Mouse (Mus musculus): Measurements from ENCODE around the gene Rsrc2.
"Not testable (repeated sequence)": the region's sequence is repeated elsewhere in the genome, so short reads cannot be mapped to it uniquely, and the experiment has no call there.

GRCm38 (mm10) chr5:123766455-123766854, 17.2 kb upstream of the Rsrc2 start:
- TF ChIP-seq CTCF (IDR thresholded peaks at IDR 0.05; ENCODE audit: control insufficient read depth, insufficient read depth, low read length); POLR2A (IDR thresholded peaks at IDR 0.05; ENCODE audit: borderline replicate concordance, control insufficient read depth, low read depth, low read length): not testable (repeated sequence)
